Mouse (Mus musculus): ENCODE data around the gene Snd1.
A peak's percentile ranks its signal among the peaks of the same experiment; 100 is the strongest.

The Snd1 gene

GRCm38 (mm10) chr6:28635092-28635491 is 160.2 kb downstream of the Snd1 start:
- DNase-seq (ENCODE audit: low read depth, low spot score): no peak

DNA sequence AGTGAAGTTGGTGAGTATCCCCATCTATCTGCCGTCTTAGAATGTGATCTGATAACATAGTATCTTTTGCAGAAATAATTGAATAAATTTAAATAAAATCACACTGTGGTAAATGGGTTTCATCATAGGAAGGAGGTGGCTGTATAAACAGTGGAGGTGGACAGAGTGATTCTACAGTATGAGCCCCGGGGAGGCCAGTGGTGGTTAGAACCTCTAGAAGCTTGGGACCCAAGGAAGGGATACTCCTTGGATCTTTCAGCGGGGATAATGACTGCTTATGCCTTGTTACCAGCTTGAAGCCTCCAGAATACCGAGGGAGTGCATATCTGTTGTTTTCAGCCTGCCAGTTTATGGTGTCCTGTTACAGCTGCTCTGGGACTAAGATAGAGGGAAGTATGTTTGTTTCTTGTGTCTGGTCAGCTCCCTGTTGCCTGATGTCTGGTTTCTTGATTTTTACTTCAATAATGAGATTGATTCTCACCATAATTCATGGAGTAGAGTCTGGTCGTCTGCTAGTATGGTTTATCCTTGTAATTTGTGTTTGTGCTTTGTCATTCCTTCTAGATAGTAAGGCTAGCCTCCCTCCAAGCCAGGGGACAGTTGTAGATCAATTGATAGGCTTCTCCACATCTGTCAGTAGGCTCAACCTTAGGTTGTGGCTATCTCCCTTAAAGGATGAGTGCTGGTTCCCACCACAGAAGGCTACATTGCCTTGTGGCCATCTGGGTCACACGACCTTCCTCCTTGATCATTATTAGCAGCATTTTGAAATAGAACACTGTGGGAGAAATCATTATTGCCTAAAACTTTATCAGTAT is 160.8 kb downstream of the Snd1 start:
- no peak for DNase-seq (ENCODE audit: low read depth, low spot score)

DNA sequence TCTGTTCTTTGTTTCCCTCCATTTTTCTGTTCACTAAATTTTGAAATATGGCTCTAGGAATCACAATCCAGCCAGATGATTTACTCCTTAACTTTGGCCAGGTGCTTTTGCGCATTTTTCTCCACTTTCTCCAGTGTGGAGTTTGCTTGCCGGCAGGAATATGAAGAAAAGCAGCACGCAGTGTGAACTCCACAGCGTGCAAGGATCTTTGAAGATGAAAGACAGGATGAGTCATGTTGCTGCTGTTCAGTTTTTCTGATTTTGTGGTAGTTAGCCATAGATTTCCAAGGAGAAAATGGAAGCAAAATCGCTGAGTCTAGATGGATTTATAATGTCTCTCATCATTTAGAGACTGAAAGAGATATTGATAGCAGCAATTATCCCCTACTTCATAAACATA is 165.1 kb downstream of the Snd1 start:
- DNase-seq (ENCODE audit: low read depth, low spot score): no peak

DNA sequence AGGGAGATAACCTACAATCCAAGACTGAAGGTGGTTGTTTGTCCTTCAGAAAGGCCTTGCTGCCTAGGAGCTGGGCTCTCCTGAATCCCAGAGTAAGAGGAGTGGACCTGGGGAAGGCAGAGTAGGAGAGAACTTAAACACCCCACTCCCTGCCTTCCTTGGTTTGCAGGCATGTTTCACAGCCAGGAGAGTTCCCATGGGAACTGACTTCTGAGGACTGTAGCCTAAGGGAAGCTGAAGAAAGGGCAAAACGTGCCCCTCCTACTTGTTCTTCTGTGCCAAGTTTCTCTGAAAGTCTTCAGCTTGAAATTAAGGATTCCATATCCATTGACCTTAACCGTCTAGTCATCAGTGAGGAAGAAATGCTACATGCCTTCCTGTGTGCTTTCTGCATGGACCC is 168.0 kb downstream of the Snd1 start:
- DNase-seq (ENCODE audit: low read depth, low spot score): no peak

DNA sequence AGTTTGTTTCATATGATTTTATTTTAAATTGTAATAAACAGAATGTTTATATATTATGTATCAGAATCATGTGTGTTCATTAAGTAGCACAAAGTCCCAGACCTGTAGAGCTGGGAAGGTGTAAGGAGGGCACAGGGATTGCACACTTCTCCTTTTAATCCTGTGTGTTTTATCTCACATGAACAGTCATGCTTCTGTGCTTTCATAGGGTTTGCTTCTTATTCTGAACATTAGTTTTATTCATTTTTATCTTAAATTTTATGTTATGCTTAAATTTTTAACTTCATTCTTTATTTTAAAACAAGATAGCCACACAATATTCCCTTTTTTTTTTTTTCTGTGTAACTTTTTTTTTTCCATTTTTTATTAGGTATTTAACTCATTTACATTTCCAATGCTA is 170.3 kb downstream of the Snd1 start:
- DNase-seq (ENCODE audit: low read depth, low spot score): no peak

DNA sequence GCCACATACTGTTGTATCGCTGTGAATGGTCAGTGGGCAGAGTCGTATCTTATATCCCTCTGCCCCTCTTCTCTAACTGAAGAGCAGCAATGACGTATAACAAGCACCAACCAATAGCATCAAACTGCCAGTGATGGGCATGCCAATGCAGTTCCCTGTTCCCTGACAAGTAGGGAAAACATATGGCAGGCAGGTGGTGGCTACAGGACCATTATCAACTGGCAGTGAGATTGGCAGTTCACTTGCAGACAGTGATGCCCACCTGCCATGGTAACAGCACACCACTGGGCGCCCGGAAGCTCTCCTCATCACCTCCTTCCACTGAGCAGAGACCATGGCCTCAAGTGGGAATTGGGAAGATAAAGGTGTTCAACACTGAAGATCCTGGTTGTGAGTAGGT is 181.6 kb downstream of the Snd1 start:
- DNase-seq (ENCODE audit: low read depth, low spot score): no peak

GRCm38 (mm10) chr6:28663004-28663403 is 188.1 kb downstream of the Snd1 start:
- no peak for DNase-seq (ENCODE audit: low read depth, low spot score)

DNA sequence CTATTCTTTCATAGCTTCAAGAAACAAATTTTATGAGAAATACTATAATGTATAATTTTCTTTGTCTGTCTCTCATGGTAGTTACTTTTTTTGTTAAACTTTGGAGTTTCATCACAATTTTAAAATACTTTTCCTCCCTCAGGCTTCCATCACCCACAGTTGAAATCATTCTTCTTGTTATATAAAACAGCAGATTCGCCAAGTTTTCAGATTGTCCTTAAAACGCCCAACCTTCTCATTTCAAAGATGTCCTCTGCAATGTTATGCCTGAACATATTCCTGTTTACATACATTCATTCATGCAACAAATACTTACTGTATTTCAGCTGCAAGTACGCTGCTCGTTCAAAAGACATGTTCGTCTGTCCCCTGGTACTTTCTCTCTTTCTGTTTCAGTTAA is 188.7 kb downstream of the Snd1 start:
- no peak for DNase-seq (ENCODE audit: low read depth, low spot score)

- DNase-seq (ENCODE audit: low read depth, low spot score): no peak
Observed at GRCm38 (mm10) chr6:28664716-28665115, 189.8 kb downstream of the Snd1 start.

GRCm38 (mm10) chr6:28667586-28667985 is 192.6 kb downstream of the Snd1 start:
- no peak for DNase-seq (ENCODE audit: low read depth, low spot score)

DNA sequence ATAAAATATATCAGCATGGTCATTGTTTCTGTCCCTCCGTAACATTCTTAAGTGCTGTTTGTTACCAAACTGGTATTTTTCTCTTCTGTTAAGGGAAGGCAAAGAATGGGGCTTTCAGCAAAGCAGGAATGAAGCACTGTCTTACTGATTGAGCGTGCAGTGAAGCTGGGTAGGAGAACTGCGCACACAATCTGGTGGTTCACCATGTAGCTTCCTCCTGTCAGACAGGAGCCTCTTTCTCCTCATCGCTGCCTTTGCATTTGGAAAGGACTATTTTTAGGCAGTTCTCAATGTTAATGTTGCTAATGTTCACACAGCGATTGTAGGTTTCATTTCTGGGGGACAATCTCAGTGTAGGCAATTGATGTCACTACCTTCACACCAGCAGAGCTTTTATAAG is 194.3 kb downstream of the Snd1 start:
- peak; percentile 39 for DNase-seq (ENCODE audit: low read depth, low spot score)

DNA sequence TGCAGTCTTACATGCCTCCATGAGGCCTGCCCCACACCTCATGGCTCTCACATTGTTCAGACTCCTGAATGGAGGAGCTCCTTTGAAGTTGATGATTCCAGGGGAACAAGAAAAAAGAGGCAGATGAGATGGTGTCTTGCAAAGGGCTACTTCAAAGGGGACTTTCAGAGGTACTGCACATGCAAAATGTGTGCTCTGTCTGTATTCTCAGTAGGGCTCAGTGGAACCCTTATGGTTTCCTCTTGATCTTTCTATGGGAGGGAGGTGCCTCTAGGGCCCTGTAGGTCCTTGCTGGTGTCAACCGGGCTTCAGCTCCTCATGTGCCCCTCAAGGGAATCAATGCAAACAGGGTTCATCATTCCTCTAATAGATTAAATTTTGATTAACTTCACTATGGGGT is 197.4 kb downstream of the Snd1 start:
- DNase-seq (ENCODE audit: low read depth, low spot score): no peak

DNA sequence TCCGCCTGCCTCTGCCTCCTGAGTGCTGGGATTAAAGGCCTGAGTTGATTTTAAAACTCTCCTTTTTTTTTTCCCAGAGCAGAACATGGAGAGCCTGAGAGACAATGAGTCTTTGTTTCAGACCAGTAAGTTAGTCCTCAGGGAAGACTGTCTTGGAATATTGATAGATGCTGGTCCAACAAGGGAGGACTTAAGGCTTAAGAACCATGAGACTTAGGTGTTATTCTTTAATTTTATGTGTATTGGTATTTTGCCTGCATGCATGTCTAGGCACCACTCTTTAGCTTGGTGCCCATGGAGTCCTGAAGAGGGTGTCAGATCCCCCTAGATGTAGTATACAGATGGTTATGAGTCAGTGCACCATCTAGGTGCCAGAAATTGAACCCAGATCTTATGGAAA is 199.7 kb downstream of the Snd1 start:
- DNase-seq (ENCODE audit: low read depth, low spot score): no peak

DNA sequence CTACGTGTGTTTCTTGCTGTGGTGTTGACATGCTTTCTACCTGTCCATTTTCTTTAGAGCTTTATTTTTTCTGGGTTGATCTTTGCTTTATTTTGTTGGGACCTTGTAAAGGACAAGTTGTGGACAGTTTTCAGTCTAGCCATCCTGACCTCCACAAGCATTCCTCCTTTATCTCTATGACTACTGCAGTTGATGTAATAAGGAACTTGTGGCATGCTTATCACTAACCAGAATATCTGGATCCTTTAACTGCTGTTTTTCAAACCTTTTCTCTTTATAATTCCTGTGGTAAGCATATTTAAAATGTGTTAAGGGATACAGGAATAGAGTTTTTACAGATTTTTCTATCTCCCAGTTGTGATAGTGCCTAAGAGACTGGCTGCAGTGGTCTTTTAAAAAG is 204.0 kb downstream of the Snd1 start:
- DNase-seq (ENCODE audit: low read depth, low spot score): no peak

GRCm38 (mm10) chr6:28680537-28680936 is 205.6 kb downstream of the Snd1 start:
- no peak for DNase-seq (ENCODE audit: low read depth, low spot score)

DNA sequence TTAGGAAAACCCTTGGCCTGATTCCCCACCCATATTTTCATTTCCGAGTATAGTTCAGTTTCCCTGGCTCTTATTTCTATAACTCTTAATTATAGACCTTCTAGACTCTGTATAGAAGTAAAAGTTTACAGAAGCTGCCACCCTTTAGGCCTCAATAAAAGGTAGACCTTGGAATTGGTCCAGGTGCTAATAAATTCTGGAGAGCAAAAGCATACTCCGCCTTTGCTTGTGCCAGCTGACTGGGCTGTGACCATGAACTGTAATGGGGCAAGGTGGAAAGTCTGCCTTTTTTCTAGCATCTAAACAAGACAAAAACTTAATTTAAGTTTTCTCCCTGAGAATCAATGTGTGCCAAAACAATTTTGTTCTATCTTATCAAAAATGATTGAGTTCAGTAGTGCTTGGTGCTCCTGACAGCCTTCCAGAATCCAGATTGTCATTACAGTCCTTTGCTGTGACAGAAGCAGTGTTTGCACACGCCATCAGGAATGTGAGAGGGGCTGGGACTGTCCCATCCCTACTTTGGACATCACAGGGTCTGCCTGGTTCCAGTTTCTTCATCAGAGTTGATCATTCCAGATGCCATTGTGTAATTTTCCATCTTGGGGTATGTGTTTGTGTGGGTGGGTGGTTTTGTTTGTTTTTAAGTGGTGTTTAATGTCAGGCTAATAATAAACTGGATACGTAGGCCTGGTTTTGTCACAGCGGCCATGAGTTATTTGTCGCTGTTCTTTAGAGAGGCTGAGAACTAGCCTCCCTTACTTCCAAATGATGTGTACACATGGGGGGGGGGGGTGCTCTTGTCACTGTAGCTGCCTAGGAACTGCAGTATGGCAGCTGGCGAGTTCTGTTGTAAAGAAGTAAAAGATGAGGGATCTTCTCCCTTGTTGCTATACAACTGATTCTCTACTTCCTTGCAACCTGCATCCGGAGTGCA is 206.8 kb downstream of the Snd1 start:
- no peak for DNase-seq (ENCODE audit: low read depth, low spot score)

- no peak for DNase-seq (ENCODE audit: low read depth, low spot score)
Observed at GRCm38 (mm10) chr6:28685052-28685451, 210.1 kb downstream of the Snd1 start.

- DNase-seq (ENCODE audit: low read depth, low spot score): no peak
Observed at GRCm38 (mm10) chr6:28685745-28686144, 210.8 kb downstream of the Snd1 start.

- no peak for DNase-seq (ENCODE audit: low read depth, low spot score)
Observed at GRCm38 (mm10) chr6:28687776-28688175, 212.8 kb downstream of the Snd1 start.

DNA sequence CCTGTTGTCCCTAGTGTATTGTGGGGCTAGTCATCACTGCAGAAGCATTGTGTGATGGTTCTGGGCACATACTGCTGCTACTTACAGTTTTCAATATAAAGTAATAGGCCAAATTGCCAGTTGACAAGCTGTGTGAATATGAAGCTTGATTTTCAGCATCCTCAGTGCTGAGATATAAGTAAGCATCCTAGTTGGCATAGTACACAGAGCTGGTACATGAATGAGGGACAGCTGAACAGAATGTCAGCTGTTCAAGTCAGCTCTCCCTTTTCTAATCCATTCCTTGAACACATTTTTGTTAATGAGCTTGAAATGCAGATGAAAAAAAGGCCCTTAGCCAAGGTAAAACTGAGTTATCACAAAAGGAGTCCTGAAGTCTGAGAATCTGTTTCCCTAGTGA is 217.7 kb downstream of the Snd1 start:
- DNase-seq (ENCODE audit: low read depth, low spot score): no peak

- peak; percentile 76 for DNase-seq (ENCODE audit: low read depth, low spot score)
Observed at GRCm38 (mm10) chr6:28697214-28697613, 222.3 kb downstream of the Snd1 start.

DNA sequence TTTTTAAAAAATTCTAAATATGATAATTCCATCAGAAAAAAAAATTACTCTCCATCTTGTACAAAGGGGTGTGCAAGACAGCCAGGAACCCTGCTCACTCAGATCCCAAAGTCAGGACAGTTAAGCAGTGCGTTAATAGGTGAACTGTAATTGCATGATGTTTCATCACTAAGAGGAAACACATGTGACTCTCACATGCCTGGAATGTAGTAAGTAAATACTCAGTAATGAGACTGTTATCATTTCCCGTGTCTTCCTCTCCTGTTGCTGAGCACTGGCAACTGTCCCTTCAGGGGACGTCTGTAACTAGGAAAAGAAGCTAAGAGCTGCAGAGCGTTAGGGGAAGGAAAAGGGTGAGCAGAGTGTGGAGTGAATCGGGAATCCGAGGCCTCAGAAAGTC is 229.7 kb downstream of the Snd1 start:
- no peak for DNase-seq (ENCODE audit: low read depth, low spot score)
